Mouse (Mus musculus) brain, embryonic 14.5 days (tissue): ENCODE results near the gene 1700015G11Rik.

Experiments used
- CTCF ChIP-seq: fragments of 200-500 bp; IDR thresholded peaks from 2 replicates; pipeline ENCODE4 v1.5.1; 2012; ENCODE audit warnings: inconsistent platforms, mild to moderate bottlenecking, moderate library complexity, borderline replicate concordance; ENCODE audit not compliant: insufficient read depth, insufficient read length; ENCODE audit errors: extremely low read depth
- POLR2A ChIP-seq: fragments of 200-500 bp; IDR thresholded peaks from 2 replicates; pipeline ENCODE4 v1.6.1; 2012; ENCODE audit warnings: mild to moderate bottlenecking, inconsistent platforms, borderline replicate concordance; ENCODE audit not compliant: poor library complexity, insufficient read depth, insufficient read length, severe bottlenecking; ENCODE audit errors: extremely low read depth

GRCm38 (mm10) chr7:52013457-52013856 is 2.1 kb downstream of the 1700015G11Rik start:
- no peak for TF ChIP-seq POLR2A
- no peak for TF ChIP-seq CTCF
